Mouse (Mus musculus): ENCODE data around the gene Irf2bpl. TPM values are rescaled to one million over a fixed set of nuclear protein-coding genes. Genes with fewer than 3 reads are reported as not detected.

Irf2bpl gene
- polyA plus RNA-seq, 1 experiment from 2014 or later, result 94.3 TPM

GRCm38 (mm10) chr12:86914351-86914750 lies 29.8 kb upstream of the Irf2bpl start:
- no peak overlapping the region for H3K4me2 ChIP-seq
- no peak overlapping the region; the same call in 1 of the 2 replicates for H3K9ac ChIP-seq
- no peaks in the 10 kb centered on the region for H3K27me3 ChIP-seq (replicated peaks)
- peaks cover 63% of the 10 kb centered on the region for H3K4me1 ChIP-seq
- H3K4me3 ChIP-seq, result no peak overlapping the region
- WGBS, result 50% methylated on average over 2 of the region's 2 CpGs
- no peaks in the 10 kb centered on the region for H3K36me3 ChIP-seq (replicated peaks)
- no peaks in the 10 kb centered on the region for H3K9me3 ChIP-seq
- H3K27ac ChIP-seq, result 0 out of 2 replicates have a peak overlapping the region, but pooled peaks have one; percentile 31
- ATAC-seq (replicated peaks), result no peak

DNA sequence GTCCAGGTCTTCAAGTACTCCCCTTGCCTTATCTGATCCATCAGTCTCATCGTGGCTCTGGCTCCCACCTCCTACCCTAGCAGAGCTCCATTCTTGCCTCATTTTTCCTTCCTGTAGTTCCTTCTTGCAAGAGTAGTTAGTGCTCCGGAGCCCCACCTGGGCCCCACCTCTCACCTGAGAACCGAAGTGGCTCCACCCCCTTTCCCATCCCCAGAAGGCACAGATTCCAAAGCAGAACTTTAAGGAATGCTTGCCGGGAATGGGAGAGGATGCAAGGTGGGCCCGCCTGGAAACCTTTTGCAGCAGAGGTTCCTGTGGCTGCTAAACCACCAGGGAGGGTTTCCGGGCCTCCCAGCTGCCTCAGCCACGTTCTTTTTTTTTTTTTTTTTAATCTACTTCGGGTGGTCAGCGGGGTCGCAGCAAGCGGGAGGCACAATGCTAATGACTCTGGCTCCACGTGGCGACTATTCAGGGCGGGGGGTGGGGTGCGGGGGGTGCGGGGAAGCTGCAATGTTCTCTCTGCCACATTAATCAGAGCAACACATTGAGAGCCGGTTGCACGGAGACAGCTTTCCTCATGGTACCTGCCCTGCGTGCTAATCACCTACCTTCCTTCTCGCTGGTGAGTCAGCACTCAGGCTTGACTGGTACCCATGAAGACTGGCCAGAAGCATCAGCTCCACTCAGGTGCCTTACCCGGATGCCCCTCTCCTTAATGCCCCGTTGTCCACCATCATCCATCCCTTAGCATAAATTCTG lies 27.9 kb upstream of the Irf2bpl start:
- H3K4me2 ChIP-seq, result peak overlapping the region; percentile 6; the same call in 1 of the 2 replicates
- 0 out of 2 replicates have a peak, but pooled peaks have one; percentile 12 for ATAC-seq (replicated peaks)
- H3K4me3 ChIP-seq, result no peak overlapping the region
- peaks cover 45% of the 10 kb centered on the region for H3K4me1 ChIP-seq
- H3K9me3 ChIP-seq, result no peaks in the 10 kb centered on the region
- H3K9ac ChIP-seq, result no peak overlapping the region
- H3K27ac ChIP-seq, result peak overlapping the region; percentile 85
- no peaks in the 10 kb centered on the region for H3K27me3 ChIP-seq (replicated peaks)
- WGBS, result 9% methylated on average over 22 of the region's 22 CpGs
- H3K36me3 ChIP-seq (replicated peaks), result no peaks in the 10 kb centered on the region

DNA sequence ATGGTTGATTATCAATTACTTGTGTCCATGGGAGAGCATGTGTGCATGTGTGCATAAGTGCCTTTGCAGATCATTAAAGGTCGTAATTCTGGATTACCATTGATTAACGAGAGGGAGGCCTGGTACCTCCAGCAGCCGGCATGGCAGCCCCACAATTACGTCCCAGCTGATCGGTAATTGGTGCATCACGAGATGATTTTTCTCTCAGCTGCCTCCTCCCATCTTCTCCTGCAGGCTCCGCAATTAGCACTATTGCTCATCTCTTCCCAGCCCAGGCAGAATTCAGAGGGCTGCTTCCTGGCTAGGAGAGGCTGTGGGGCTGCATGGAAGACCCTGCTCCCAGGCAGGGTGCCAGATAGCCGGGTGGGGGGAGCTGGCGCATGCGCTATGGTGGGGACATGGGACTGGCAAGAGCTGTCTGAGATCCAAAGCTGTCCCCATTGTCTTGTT lies 26.9 kb upstream of the Irf2bpl start:
- peaks cover 42% of the 10 kb centered on the region for H3K4me1 ChIP-seq
- H3K4me2 ChIP-seq, result peak overlapping the region; percentile 6; the same call in 1 of the 2 replicates
- peak overlapping the region; percentile 18; the same call in 1 of the 2 replicates for H3K9ac ChIP-seq
- peak overlapping the region; percentile 85 for H3K27ac ChIP-seq
- no peaks in the 10 kb centered on the region for H3K27me3 ChIP-seq (replicated peaks)
- no peak overlapping the region for H3K4me3 ChIP-seq
- peak; percentile 78 for ATAC-seq (replicated peaks)
- 23% methylated on average over 10 of the region's 10 CpGs for WGBS
- H3K9me3 ChIP-seq, result no peaks in the 10 kb centered on the region
- H3K36me3 ChIP-seq (replicated peaks), result no peaks in the 10 kb centered on the region

DNA sequence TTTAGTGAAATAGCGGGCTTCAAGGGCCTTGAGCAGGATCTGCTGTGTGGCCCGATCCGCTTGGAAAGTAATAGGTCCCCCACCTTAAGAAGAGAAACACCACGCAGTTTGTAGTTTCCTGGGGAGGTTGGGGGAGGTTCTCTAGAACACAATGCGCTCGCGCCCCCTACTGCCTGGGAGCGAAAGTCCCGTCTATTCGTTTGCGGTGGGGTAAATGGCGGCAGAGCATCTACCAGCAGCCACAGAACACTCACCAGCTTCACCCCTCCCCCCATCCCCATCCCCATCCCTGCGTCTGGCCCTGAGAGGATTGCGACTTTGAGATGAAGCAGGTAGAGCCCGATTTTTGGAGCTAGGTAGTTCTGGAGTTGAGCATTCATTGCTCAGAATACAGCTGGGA lies 21.8 kb upstream of the Irf2bpl start:
- H3K4me3 ChIP-seq, result no peak overlapping the region
- H3K9me3 ChIP-seq, result no peaks in the 10 kb centered on the region
- no peak overlapping the region for H3K9ac ChIP-seq
- ATAC-seq (replicated peaks), result peak; percentile 32; the same call in 1 of the 2 replicates
- no peaks in the 10 kb centered on the region for H3K27me3 ChIP-seq (replicated peaks)
- H3K27ac ChIP-seq, result no peak overlapping the region
- 3% methylated on average over 15 of the region's 15 CpGs for WGBS
- no peak overlapping the region for H3K4me2 ChIP-seq
- peaks cover 19% of the 10 kb centered on the region for H3K4me1 ChIP-seq
- no peaks in the 10 kb centered on the region for H3K36me3 ChIP-seq (replicated peaks)

DNA sequence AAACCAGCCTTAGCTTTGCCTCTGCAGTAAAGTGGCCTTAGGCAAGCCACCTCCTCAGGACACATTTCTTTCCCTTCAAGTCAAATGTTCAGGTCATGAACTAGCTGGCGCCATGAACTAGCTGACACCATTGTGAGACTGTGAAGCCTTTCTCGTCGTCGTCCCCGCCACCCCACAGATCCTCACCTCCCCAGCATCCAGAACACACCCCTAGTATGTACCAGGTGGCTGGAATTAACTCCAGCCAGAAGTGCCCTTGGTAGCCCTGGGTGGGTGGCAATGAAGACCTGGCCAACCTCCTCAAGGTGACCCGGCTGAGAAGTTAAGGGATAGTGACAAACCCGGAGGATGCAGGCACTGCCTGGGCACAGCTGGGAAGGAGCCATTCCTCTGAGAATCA lies 21.3 kb upstream of the Irf2bpl start:
- no peak overlapping the region for H3K4me2 ChIP-seq
- H3K27ac ChIP-seq, result no peak overlapping the region
- H3K36me3 ChIP-seq (replicated peaks), result no peaks in the 10 kb centered on the region
- H3K4me3 ChIP-seq, result no peak overlapping the region
- ATAC-seq (replicated peaks), result 0 out of 2 replicates have a peak, but pooled peaks have one; percentile 8
- H3K27me3 ChIP-seq (replicated peaks), result no peaks in the 10 kb centered on the region
- 62% methylated on average over 7 of the region's 7 CpGs for WGBS
- peaks cover 14% of the 10 kb centered on the region; the same call in 1 of the 2 replicates for H3K4me1 ChIP-seq
- H3K9ac ChIP-seq, result no peak overlapping the region
- H3K9me3 ChIP-seq, result no peaks in the 10 kb centered on the region

GRCm38 (mm10) chr12:86905203-86905602 lies 20.6 kb upstream of the Irf2bpl start:
- Histone ChIP-seq H3K4me3 (no peak overlapping the region), H3K27me3 (replicated peaks) (no peaks in the 10 kb centered on the region), H3K4me2 (no peak overlapping the region), H3K9ac (no peak overlapping the region), H3K36me3 (replicated peaks) (no peaks in the 10 kb centered on the region), H3K9me3 (no peaks in the 10 kb centered on the region), H3K4me1 (peaks cover 13% of the 10 kb centered on the region), H3K27ac (no peak overlapping the region)
- ATAC-seq (replicated peaks), result no peak
- 15% methylated on average over 4 of the region's 4 CpGs for WGBS

DNA sequence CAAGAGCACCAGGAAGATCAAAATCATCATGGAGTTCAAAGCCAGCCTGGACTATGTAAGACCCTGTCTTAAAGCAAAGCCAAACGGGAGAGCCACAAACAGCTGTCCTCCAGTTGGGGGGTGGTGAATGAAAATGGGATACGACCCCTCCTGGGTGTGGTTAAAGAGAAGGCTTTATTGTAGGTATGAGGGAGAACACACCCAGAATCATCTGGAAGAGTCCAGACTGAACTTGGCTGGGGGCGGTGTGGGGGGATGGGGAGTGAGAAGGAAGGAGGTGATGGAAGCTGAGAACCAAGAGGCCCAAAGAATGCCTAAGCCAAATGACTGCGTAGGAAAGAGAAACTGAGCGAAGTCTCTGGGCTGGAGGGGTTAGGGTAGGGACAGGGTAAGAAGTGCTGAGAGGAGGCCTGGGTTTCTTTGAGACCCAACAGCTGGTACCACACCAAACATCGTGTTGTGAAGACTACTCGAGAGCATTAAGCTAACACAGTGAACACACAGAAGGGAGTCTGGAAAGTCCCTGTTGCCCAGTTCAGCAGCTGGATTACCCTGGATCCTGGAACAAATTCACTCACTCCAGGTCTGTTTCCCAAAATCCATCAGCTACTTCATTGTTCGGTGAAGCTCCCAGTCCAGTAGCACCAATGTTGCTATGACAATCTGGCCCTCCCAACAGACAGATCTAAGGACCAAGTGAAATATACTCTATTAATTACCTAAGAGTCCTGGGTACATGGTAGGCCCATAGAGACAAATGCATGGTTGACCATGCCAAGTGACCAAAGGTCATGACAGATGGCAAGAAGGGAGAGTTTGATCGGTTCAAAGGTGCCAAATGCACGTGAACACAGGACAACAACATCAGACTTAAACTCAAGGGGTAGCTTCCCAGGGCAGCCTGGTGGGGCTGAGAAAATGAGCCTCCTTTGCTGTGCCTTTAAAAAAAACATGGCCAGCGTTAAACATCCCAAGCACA lies 19.5 kb upstream of the Irf2bpl start:
- Histone ChIP-seq H3K9me3 (no peaks in the 10 kb centered on the region), H3K27ac (no peak overlapping the region), H3K4me1 (peaks cover 22% of the 10 kb centered on the region), H3K4me2 (no peak overlapping the region), H3K4me3 (no peak overlapping the region), H3K27me3 (replicated peaks) (no peaks in the 10 kb centered on the region), H3K36me3 (replicated peaks) (no peaks in the 10 kb centered on the region), H3K9ac (no peak overlapping the region)
- ATAC-seq (replicated peaks), result no peak
- 85% methylated on average over 11 of the region's 11 CpGs for WGBS

DNA sequence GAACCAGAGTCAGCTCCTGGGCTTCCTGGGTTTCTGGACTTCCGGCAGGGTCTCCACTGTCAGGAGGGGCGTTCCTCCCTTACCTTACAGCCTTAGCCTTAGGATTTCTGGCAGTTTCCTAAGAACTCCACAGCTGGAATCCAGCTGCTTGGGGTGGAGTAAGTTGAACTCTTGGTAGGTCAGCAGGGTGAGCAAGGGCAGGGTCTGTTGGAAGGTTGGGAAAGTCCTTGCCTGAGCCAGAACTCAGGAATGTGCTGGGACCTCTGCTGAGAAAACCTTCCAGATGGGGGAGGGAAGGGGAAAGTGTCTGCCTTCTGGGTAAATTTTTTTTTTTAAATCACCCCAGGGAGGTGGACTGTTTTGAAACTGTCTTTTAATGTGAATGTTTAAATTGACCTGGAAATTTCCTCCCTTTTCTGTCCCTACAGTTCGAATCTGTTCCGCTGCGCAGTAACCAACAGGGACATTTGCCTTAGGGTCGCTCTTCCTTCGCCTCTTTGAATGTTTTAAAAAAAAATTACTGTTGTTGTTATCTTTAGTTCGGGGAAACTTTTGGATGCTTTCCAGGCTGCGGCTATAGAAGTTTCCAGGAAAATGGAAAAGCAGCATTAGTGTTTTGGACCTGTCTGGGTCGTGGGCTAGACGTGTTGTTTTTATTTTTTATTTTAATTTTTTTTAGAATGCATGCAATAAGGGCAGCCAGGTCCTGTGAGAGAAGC lies 15.0 kb upstream of the Irf2bpl start:
- Histone ChIP-seq H3K4me1 (peaks cover 54% of the 10 kb centered on the region), H3K4me3 (no peak overlapping the region), H3K36me3 (replicated peaks) (no peaks in the 10 kb centered on the region), H3K27ac (peak overlapping the region; percentile 50; the same call in 1 of the 2 replicates), H3K4me2 (no peak overlapping the region), H3K27me3 (replicated peaks) (no peaks in the 10 kb centered on the region), H3K9me3 (no peaks in the 10 kb centered on the region), H3K9ac (no peak overlapping the region)
- ATAC-seq (replicated peaks), result no peak
- WGBS, result 67% methylated on average over 11 of the region's 11 CpGs

DNA sequence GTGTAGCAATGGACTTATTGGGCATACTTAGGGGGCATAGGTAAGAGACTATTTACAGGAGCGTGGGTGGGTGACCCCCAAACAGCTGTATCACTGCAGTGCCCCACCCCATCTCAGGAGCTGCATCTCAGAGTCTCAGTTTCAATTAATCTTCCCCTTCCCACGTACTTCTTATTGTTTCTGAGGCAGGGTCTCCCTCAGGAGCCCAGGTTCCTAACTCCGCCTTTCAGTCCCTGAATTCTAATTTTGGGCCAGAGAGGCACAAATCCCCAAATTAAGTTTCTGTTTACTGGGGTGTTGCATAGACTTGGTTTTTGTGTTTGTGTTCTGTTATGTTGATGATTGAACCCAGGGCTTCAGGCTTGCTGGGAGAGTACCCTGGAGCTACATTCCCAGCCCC lies 13.8 kb upstream of the Irf2bpl start:
- no peak for ATAC-seq (replicated peaks)
- Histone ChIP-seq H3K9ac (peak overlapping the region; percentile 23), H3K9me3 (no peaks in the 10 kb centered on the region), H3K27ac (peak overlapping the region; percentile 99), H3K27me3 (replicated peaks) (no peaks in the 10 kb centered on the region), H3K36me3 (replicated peaks) (no peaks in the 10 kb centered on the region), H3K4me1 (peaks cover 61% of the 10 kb centered on the region), H3K4me3 (no peak overlapping the region), H3K4me2 (peak overlapping the region; percentile 70)
- WGBS, result 43% methylated on average over 3 of the region's 3 CpGs

- H3K9ac ChIP-seq, result peak overlapping the region; percentile 23
- no peaks in the 10 kb centered on the region for H3K36me3 ChIP-seq (replicated peaks)
- 16% methylated on average over 7 of the region's 7 CpGs for WGBS
- peak overlapping the region; percentile 70 for H3K4me2 ChIP-seq
- H3K9me3 ChIP-seq, result no peaks in the 10 kb centered on the region
- no peak overlapping the region for H3K4me3 ChIP-seq
- peaks cover 68% of the 10 kb centered on the region for H3K4me1 ChIP-seq
- no peak for ATAC-seq (replicated peaks)
- no peaks in the 10 kb centered on the region for H3K27me3 ChIP-seq (replicated peaks)
- peak overlapping the region; percentile 99 for H3K27ac ChIP-seq
These were observed 13.2 kb upstream of the Irf2bpl start for GRCm38 (mm10) chr12:86897769-86898273.

GRCm38 (mm10) chr12:86896921-86897512 lies 12.4 kb upstream of the Irf2bpl start:
- 7% methylated on average over 7 of the region's 7 CpGs for WGBS
- H3K9me3 ChIP-seq, result no peaks in the 10 kb centered on the region
- H3K4me1 ChIP-seq, result peaks cover 76% of the 10 kb centered on the region
- no peaks in the 10 kb centered on the region for H3K27me3 ChIP-seq (replicated peaks)
- no peak for ATAC-seq (replicated peaks)
- H3K36me3 ChIP-seq (replicated peaks), result no peaks in the 10 kb centered on the region
- no peak overlapping the region for H3K4me3 ChIP-seq
- peak overlapping the region; percentile 20; the same call in 1 of the 2 replicates for H3K9ac ChIP-seq
- peak overlapping the region; percentile 99 for H3K27ac ChIP-seq
- H3K4me2 ChIP-seq, result peak overlapping the region; percentile 70
